In genomic region chr5:73694254-73695015, GRCm38 (mm10) we compare ENCODE assay signal across 23 mouse cellular contexts. TPM values are rescaled to one million over a fixed set of nuclear protein-coding genes. Genes with fewer than 3 reads are reported as not detected.
DNase-seq lines count a peak whose midpoint lies in the region; ATAC-seq lines count a peak whose summit lies in the region.
"Had no signal": no experiment of that assay in that cellular context is flagged by ENCODE, and none has a peak within 500 bp of the region (broad histone marks: within the 10 kb centered on the region; RNA-seq: fewer than 3 reads in every experiment).

No protein-coding gene starts in this region.

- ATAC-seq in heart, embryonic 16.5 days (replicated peaks; ENCODE audit: extremely low read depth, insufficient read depth, low FRiP score): no peak
- no peak for ATAC-seq in embryonic facial prominence, embryonic 13.5 days (ENCODE audit: insufficient number of reproducible peaks, insufficient read depth, low FRiP score, low TSS enrichment, low read depth)
- ATAC-seq in limb, embryonic 15.5 days (ENCODE audit: insufficient number of reproducible peaks, low FRiP score, low TSS enrichment, low read depth): peak; percentile 72
- ATAC-seq: CD4-positive, CD25-positive, alpha-beta regulatory T cell, adult 4 months; forebrain, embryonic 15.5 days; midbrain, embryonic 13.5 days had no signal

- no peak overlapping the region for H3K4me2 ChIP-seq in heart, embryonic 16.5 days (ENCODE audit: low read depth, low read length)
- no peak overlapping the region for H3K4me2 ChIP-seq in embryonic facial prominence, embryonic 13.5 days
- no peak overlapping the region for H3K4me2 ChIP-seq in limb, embryonic 15.5 days
- H3K4me2 ChIP-seq: forebrain, embryonic 15.5 days; hindbrain, embryonic 13.5 days; midbrain, embryonic 13.5 days; neural tube, embryonic 12.5 days had no signal

- 77% methylated on average over 4 of the region's 4 CpGs for WGBS in heart, embryonic 16.5 days
- 20% methylated on average over 4 of the region's 4 CpGs for WGBS in embryonic facial prominence, embryonic 13.5 days
- WGBS in limb, embryonic 15.5 days: 25% methylated on average over 4 of the region's 4 CpGs

- H3K4me1 ChIP-seq in heart, embryonic 16.5 days (ENCODE audit: control insufficient read depth, insufficient read depth, low read length): peaks cover 7% of the 10 kb centered on the region
- peaks cover 25% of the 10 kb centered on the region for H3K4me1 ChIP-seq in embryonic facial prominence, embryonic 13.5 days
- H3K4me1 ChIP-seq in limb, embryonic 15.5 days: peaks cover 9% of the 10 kb centered on the region
- H3K4me1 ChIP-seq: forebrain, embryonic 15.5 days; hindbrain, embryonic 13.5 days; midbrain, embryonic 13.5 days; neural tube, embryonic 12.5 days had no signal

- DNase-seq in heart, adult 9 months (ENCODE audit: low spot score in 2 of 2): no peak
- peak; percentile 68 for DNase-seq in hindlimb bud, embryonic 11.5 days (ENCODE audit: extremely low spot score, low read depth, low spot score)
- DNase-seq in urinary bladder, postnatal 4 days (ENCODE audit: low spot score in 2 of 2): no peak
- no peak for DNase-seq in adrenal gland, postnatal 4 days (ENCODE audit: low spot score in 2 of 2)
- no peak for DNase-seq in testis, postnatal 14 days (ENCODE audit: low spot score)
- DNase-seq: adrenal gland, postnatal 25 days; cerebellum, adult 9-11 months; gastrocnemius, postnatal 14 days; heart, postnatal 36 days; kidney, adult 8-10 months; kidney, postnatal 14 days; right cerebral cortex, postnatal 14 days had no signal

- no peaks in the 10 kb centered on the region for H3K36me3 ChIP-seq in heart, embryonic 16.5 days (ENCODE audit: control insufficient read depth, insufficient read depth)
- H3K36me3 ChIP-seq in embryonic facial prominence, embryonic 13.5 days: no peaks in the 10 kb centered on the region
- no peaks in the 10 kb centered on the region for H3K36me3 ChIP-seq in limb, embryonic 15.5 days
- H3K36me3 ChIP-seq: forebrain, embryonic 15.5 days; hindbrain, embryonic 13.5 days; midbrain, embryonic 13.5 days; neural tube, embryonic 12.5 days had no signal

- H3K4me3 ChIP-seq in heart, embryonic 16.5 days (ENCODE audit: low read length): no peak overlapping the region
- no peak overlapping the region for H3K4me3 ChIP-seq in embryonic facial prominence, embryonic 13.5 days
- H3K4me3 ChIP-seq in limb, embryonic 15.5 days: no peak overlapping the region
- H3K4me3 ChIP-seq: forebrain, embryonic 15.5 days; hindbrain, embryonic 13.5 days; midbrain, embryonic 13.5 days; neural tube, embryonic 12.5 days had no signal

- H3K27ac ChIP-seq in heart, embryonic 16.5 days (ENCODE audit: low read length): 0 out of 2 replicates have a peak overlapping the region, but pooled peaks have one; percentile 23
- peak overlapping the region; percentile 70 for H3K27ac ChIP-seq in embryonic facial prominence, embryonic 13.5 days
- H3K27ac ChIP-seq in limb, embryonic 15.5 days: peak overlapping the region; percentile 59
- H3K27ac ChIP-seq: forebrain, embryonic 15.5 days; hindbrain, embryonic 13.5 days; midbrain, embryonic 13.5 days; neural tube, embryonic 12.5 days; stomach, postnatal 0 days had no signal

- H3K9me3 ChIP-seq in heart, embryonic 16.5 days (replicated peaks; ENCODE audit: control insufficient read depth, low read length): no peaks in the 10 kb centered on the region
- no peaks in the 10 kb centered on the region for H3K9me3 ChIP-seq in embryonic facial prominence, embryonic 13.5 days
- H3K9me3 ChIP-seq in limb, embryonic 15.5 days: no peaks in the 10 kb centered on the region
- H3K9me3 ChIP-seq: forebrain, embryonic 15.5 days; hindbrain, embryonic 13.5 days; midbrain, embryonic 13.5 days; neural tube, embryonic 12.5 days had no signal

- no peak overlapping the region for H3K9ac ChIP-seq in heart, embryonic 16.5 days (ENCODE audit: low read length)
- no peak overlapping the region for H3K9ac ChIP-seq in embryonic facial prominence, embryonic 13.5 days
- H3K9ac ChIP-seq in limb, embryonic 15.5 days: no peak overlapping the region
- H3K9ac ChIP-seq: forebrain, embryonic 15.5 days; hindbrain, embryonic 13.5 days; midbrain, embryonic 13.5 days; neural tube, embryonic 12.5 days had no signal

- H3K27me3 ChIP-seq in heart, embryonic 16.5 days (ENCODE audit: control insufficient read depth, insufficient read depth, low read length): no peaks in the 10 kb centered on the region
- no peaks in the 10 kb centered on the region for H3K27me3 ChIP-seq in embryonic facial prominence, embryonic 13.5 days
- no peaks in the 10 kb centered on the region for H3K27me3 ChIP-seq in limb, embryonic 15.5 days
- H3K27me3 ChIP-seq: forebrain, embryonic 15.5 days; hindbrain, embryonic 13.5 days; midbrain, embryonic 13.5 days; neural tube, embryonic 12.5 days had no signal

RNA-seq across cellular contexts. Expression of gene Spata18, which starts 43.3 kb away (rescaled TPM):
- polyA plus RNA-seq in heart, embryonic 16.5 days (2015; fragmentation: Nextera tagmentation; extraction: Ambion mirVana): 1.4 and 1.5 TPM in 2 replicates
- polyA plus RNA-seq in embryonic facial prominence, embryonic 13.5 days (2015; fragmentation: Nextera tagmentation; extraction: Ambion mirVana): 0.21 TPM in 1 of 2 replicates, not detected in the other
- 1.1 and 1.3 TPM in 2 replicates for polyA plus RNA-seq in limb, embryonic 15.5 days (2015; fragmentation: Nextera tagmentation; extraction: Ambion mirVana)
- under 1 TPM; 0.25 to 0.28 TPM for total RNA-seq in adrenal gland, postnatal 4 days (2021)
- total RNA-seq: adrenal gland, postnatal 25 days; common myeloid progenitor, adult 5-6 weeks; liver, adult 2 months had no signal
- polyA plus RNA-seq: CD4-positive, CD25-positive, alpha-beta regulatory T cell, adult 4 months; liver, adult 2 months; neural tube, embryonic 12.5 days had no signal

RNA-seq across cellular contexts. Expression of gene Sgcb, which starts 46.8 kb away (rescaled TPM):
- 39.5 and 42.7 TPM in 2 replicates for polyA plus RNA-seq in heart, embryonic 16.5 days (2015; fragmentation: Nextera tagmentation; extraction: Ambion mirVana)
- 32.7 and 33.4 TPM in 2 replicates for polyA plus RNA-seq in embryonic facial prominence, embryonic 13.5 days (2015; fragmentation: Nextera tagmentation; extraction: Ambion mirVana)
- 48.0 and 62.6 TPM in 2 replicates for polyA plus RNA-seq in limb, embryonic 15.5 days (2015; fragmentation: Nextera tagmentation; extraction: Ambion mirVana)
- 10 to 100 TPM; 26.8 to 29.7 TPM for total RNA-seq in adrenal gland, postnatal 4 days (2021)
